Mouse (Mus musculus) midbrain, embryonic 14.5 days (tissue): ENCODE results near the gene Cd101. TPM values are rescaled to one million over a fixed set of nuclear protein-coding genes. Genes with fewer than 3 reads are reported as not detected.

ENCODE experiments used
- ATAC-seq: fragments of 200-750 bp; cut with Nextera tagmentation; 2 replicates; pipeline ENCODE4 v1.8.0; 2017; ENCODE audit warnings: moderate number of reproducible peaks, moderate library complexity; ENCODE audit not compliant: low FRiP score, low TSS enrichment
- DNase-seq: peaks from one replicate; pipeline ENCODE4 v3.0.0-alpha.2; 2015
- H3K27ac ChIP-seq: fragments of 300-500 bp; sonication (generic); replicated peaks from 2 replicates; pipeline ENCODE4 v1.5.1; 2014; ENCODE audit warnings: mild to moderate bottlenecking, low read depth, low read length, moderate library complexity
- H3K27me3 ChIP-seq: fragments of 300-500 bp; sonication (generic); 2 replicates; pipeline ENCODE4 v1.6.1; 2014; ENCODE audit warnings: low read length, control low read depth, mixed read lengths; ENCODE audit not compliant: control insufficient read depth, insufficient read depth
- H3K36me3 ChIP-seq: fragments of 300-500 bp; sonication (generic); 2 replicates; pipeline ENCODE4 v1.6.1; 2014; ENCODE audit warnings: low read length, control low read depth; ENCODE audit not compliant: control insufficient read depth, insufficient read depth
- H3K4me1 ChIP-seq: fragments of 300-500 bp; sonication (generic); 2 replicates; pipeline ENCODE4 v1.6.1; 2014; ENCODE audit warnings: mild to moderate bottlenecking, antibody characterized with exemption, low read length, control low read depth; ENCODE audit not compliant: control insufficient read depth, insufficient read depth
- H3K4me2 ChIP-seq: fragments of 300-500 bp; sonication (generic); 2 replicates; pipeline ENCODE4 v1.6.1; 2014; ENCODE audit warnings: mild to moderate bottlenecking, low read length, moderate library complexity
- H3K4me3 ChIP-seq: fragments of 300-500 bp; sonication (generic); replicated peaks from 2 replicates; pipeline ENCODE4 v1.5.1; 2014; ENCODE audit warnings: low read depth, low read length
- H3K9ac ChIP-seq: fragments of 300-500 bp; sonication (generic); replicated peaks from 2 replicates; pipeline ENCODE4 v1.6.1; 2014; ENCODE audit warnings: mild to moderate bottlenecking, low read length, moderate library complexity
- H3K9me3 ChIP-seq: fragments of 300-500 bp; sonication (generic); 2 replicates; pipeline ENCODE4 v1.6.1; 2016; ENCODE audit warnings: low read length, control low read depth, mixed read lengths; ENCODE audit not compliant: control insufficient read depth
- WGBS: fragments of 180-500 bp; shearing (Covaris S2); extraction: QIAGEN DNeasy Blood & Tissue Kit; methylation state at CpG from one replicate; pipeline ENCODE4 v1.1.7; 2014; 5-methylcytosine and 5-hydroxymethylcytosine counted together
- polyA plus RNA-seq: library from polyadenylated mRNA; unstranded; fragments of >200 nt; fragmentation: Nextera tagmentation; extraction: Ambion mirVana; gene quantifications from 2 replicates; pipeline ENCODE4 v1.2.1, GENCODE M21; 2014

Gene Cd101
- polyA plus RNA-seq, 1 experiment from 2014 or later, result not detected

DNA sequence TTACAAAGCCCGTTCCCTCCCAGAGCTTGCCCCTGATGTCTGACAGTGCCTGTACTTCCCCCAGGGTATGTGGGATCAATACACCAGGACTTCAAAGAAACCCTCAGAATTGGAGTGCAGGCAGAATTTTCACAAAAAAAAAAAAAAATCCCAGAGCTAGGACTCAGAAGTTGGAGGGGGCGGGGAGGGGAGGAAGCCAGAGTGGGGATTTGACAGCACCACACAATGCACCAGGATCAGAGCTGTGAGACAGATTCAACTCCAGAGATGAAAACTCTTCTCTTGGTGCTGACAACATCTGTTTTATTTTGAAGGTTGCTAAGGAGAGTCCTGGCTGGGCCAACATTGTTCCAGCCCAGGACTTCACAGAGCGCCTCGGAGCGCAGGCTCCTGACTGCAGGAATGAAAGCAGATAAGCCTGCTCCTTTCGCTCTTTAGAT lies 41.5 kb upstream of the Cd101 start:
- H3K27me3 ChIP-seq, result no peaks in the 10 kb centered on the region
- H3K4me3 ChIP-seq, result no peak overlapping the region
- WGBS, result 8% methylated on average over 6 of the region's 6 CpGs
- no peak overlapping the region for H3K9ac ChIP-seq
- no peaks in the 10 kb centered on the region for H3K9me3 ChIP-seq
- H3K4me2 ChIP-seq, result no peak overlapping the region
- ATAC-seq (peak; percentile 80), DNase-seq (peak; percentile 81)
- H3K36me3 ChIP-seq, result peaks cover under 1% of the 10 kb centered on the region
- H3K27ac ChIP-seq, result peak overlapping the region; percentile 85
- peaks cover 53% of the 10 kb centered on the region for H3K4me1 ChIP-seq

DNA sequence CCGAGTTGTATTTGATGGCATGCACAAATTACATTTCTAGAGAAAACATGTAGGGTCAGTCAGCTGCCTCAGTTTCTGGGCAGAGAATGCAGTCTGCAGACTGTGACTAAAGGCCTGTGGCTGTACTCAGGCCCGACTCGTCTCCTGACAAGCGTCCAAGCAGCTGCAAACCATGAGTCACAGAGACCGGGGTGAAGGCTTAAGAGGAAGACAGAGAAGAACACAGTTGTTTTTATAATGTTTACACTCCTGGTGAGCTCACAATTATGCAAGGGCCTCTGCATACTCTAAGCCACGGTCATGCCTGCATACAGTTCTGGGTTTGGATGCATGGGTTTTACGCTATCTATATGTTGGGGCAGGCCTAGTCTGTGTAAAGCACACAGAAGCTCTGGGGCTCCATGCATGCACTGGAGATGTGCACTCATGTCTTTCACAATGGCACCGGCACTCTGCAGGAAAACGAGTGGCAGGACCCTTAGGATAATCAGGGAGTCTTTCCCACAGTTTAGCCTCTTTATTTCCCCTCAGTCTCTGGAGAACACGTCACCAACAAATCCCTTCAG lies 41.0 kb upstream of the Cd101 start:
- peaks cover 53% of the 10 kb centered on the region for H3K4me1 ChIP-seq
- peak overlapping the region; percentile 85 for H3K27ac ChIP-seq
- WGBS, result 11% methylated on average over 10 of the region's 10 CpGs
- ATAC-seq (no peak), DNase-seq (peak; percentile 39)
- no peaks in the 10 kb centered on the region for H3K9me3 ChIP-seq
- no peak overlapping the region for H3K4me3 ChIP-seq
- H3K27me3 ChIP-seq, result no peaks in the 10 kb centered on the region
- H3K4me2 ChIP-seq, result no peak overlapping the region
- H3K9ac ChIP-seq, result 0 out of 2 replicates have a peak overlapping the region, but pooled peaks have one; percentile 16
- no peaks in the 10 kb centered on the region; the same call in none of the 2 replicates for H3K36me3 ChIP-seq

DNA sequence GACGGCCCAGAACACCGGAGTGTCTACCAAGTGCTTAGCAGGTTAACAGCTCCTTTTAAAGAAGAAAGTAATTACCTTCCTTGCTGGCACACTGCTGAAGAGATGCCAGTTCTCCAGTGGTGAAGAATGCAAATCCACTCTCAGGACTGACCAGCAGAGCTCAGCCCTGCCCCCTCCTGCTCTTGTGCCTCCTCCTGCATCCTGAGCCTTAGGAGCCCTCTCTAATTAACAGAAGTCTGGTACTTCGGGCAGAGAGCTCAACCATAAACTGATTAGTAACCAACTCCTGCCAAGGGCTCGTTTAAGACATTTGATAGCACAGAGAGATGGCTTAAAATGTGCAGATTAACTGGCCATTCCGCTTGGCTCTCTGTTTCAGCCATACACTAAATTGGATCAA lies 39.3 kb upstream of the Cd101 start:
- H3K9ac ChIP-seq, result no peak overlapping the region
- no peak overlapping the region for H3K4me3 ChIP-seq
- peak; percentile 22 for DNase-seq
- no peaks in the 10 kb centered on the region; the same call in 1 of the 2 replicates for H3K36me3 ChIP-seq
- ATAC-seq, result no peak
- peaks cover 53% of the 10 kb centered on the region for H3K4me1 ChIP-seq
- H3K27ac ChIP-seq, result no peak overlapping the region
- no peaks in the 10 kb centered on the region for H3K9me3 ChIP-seq
- 47% methylated on average over 5 of the region's 5 CpGs for WGBS
- no peak overlapping the region for H3K4me2 ChIP-seq
- H3K27me3 ChIP-seq, result no peaks in the 10 kb centered on the region

- H3K9me3 ChIP-seq, result no peaks in the 10 kb centered on the region
- ATAC-seq (no peak), DNase-seq (no peak)
- WGBS, result 82% methylated on average over 6 of the region's 6 CpGs
- H3K9ac ChIP-seq, result no peak overlapping the region
- peaks cover 36% of the 10 kb centered on the region for H3K4me1 ChIP-seq
- no peaks in the 10 kb centered on the region for H3K36me3 ChIP-seq
- H3K27me3 ChIP-seq, result no peaks in the 10 kb centered on the region
- no peak overlapping the region for H3K4me2 ChIP-seq
- H3K4me3 ChIP-seq, result no peak overlapping the region
- H3K27ac ChIP-seq, result no peak overlapping the region
These were observed 36.8 kb upstream of the Cd101 start for GRCm38 (mm10) chr3:101066175-101066574.

DNA sequence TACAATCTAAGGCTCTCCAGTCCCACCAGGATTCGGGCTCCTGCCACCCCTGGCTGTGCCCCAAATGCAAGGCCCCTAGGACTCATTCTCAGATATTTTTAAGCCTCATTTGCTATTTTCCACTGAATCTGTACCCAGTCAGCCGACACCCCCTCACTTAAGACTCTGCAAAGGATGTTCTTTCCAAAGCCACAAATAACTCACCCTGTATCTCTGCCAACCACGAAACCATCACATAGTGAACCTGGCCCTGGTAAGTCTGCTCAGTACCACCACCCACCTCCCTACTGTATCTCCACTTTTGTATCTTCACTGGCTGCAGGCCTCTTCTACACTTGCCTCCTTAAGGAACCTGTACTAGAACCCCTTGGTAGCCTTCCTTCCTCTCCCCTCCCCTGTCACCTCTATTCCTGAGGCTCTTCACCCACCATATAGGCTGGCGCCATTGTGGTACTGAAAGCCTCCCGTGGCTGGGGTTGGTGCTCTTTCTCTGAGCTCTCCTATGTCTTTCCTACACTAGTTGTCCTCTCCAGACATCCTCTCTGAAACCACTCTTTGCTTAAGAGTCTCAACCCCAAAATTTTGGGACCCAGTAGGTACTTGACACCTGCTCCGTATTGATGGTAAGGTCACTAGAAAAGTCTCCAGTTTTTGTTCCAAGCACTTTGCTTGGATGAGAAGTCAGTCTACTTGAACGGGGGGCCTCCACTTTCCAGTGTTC lies 32.7 kb upstream of the Cd101 start:
- Histone ChIP-seq H3K4me2 (no peak overlapping the region), H3K4me1 (no peaks in the 10 kb centered on the region), H3K27ac (no peak overlapping the region), H3K9me3 (no peaks in the 10 kb centered on the region), H3K9ac (no peak overlapping the region), H3K27me3 (no peaks in the 10 kb centered on the region), H3K4me3 (no peak overlapping the region), H3K36me3 (peaks cover 7% of the 10 kb centered on the region; the same call in 1 of the 2 replicates)
- WGBS, result 94% methylated on average over 7 of the region's 7 CpGs
- ATAC-seq (no peak), DNase-seq (no peak)

DNA sequence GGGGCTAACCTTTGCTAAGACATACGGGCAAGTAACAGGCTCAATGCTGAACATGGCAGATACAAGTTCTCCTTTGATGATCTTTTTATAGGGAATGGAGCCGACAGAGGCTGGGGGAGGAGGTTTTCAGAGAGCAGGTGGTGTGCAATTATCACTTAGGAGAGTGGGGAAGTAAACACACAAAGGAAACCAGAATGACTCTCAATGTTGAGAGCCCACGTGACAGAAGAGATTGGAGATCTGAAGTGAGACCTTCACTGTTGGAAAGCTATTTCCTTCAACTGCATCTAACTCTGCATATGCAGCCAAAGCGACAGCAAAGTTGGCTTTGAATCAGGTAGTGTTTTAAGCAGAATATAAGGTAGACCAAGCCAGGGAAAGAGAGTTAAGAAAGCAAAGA lies 29.9 kb upstream of the Cd101 start:
- WGBS, result 89% methylated on average over 4 of the region's 4 CpGs
- DNase-seq, result no peak

DNA sequence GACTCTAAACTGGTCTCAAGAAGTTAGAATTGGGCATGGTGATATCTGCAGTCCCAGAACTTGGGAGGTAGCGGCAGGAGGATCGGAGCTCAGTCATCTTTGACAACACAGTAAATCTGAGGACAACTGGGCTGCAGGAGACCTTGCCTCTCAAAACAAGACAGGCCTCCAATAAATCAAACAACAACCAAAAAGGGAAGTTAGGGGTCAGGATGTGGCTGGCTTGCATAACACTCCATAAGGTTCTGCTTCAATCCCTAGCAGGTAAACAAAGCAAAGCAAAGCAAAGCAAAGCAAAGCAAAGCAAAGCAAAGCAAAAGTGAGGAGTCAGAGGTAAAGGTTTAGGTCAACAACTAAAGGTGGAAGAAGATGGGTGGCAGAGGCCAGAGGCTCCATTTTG lies 28.8 kb upstream of the Cd101 start:
- ATAC-seq (no peak), DNase-seq (no peak)
- H3K27ac ChIP-seq, result no peak overlapping the region
- no peaks in the 10 kb centered on the region for H3K9me3 ChIP-seq
- no peaks in the 10 kb centered on the region for H3K4me1 ChIP-seq
- H3K36me3 ChIP-seq, result peaks cover 17% of the 10 kb centered on the region
- H3K27me3 ChIP-seq, result no peaks in the 10 kb centered on the region
- no peak overlapping the region for H3K4me3 ChIP-seq
- H3K4me2 ChIP-seq, result no peak overlapping the region
- WGBS, result 97% methylated on average over 2 of the region's 2 CpGs
- H3K9ac ChIP-seq, result no peak overlapping the region

More for the DNA sequence above, 29.9 kb upstream of the Cd101 start:
- Histone ChIP-seq H3K27me3 (no peaks in the 10 kb centered on the region), H3K4me2 (no peak overlapping the region), H3K9ac (no peak overlapping the region), H3K9me3 (no peaks in the 10 kb centered on the region), H3K27ac (no peak overlapping the region), H3K4me3 (no peak overlapping the region), H3K4me1 (no peaks in the 10 kb centered on the region), H3K36me3 (peaks cover 17% of the 10 kb centered on the region)
- ATAC-seq, result no peak

GRCm38 (mm10) chr3:101055216-101055615 lies 25.9 kb upstream of the Cd101 start:
- WGBS, result 94% methylated on average over 8 of the region's 8 CpGs
- Histone ChIP-seq H3K36me3 (peaks cover 12% of the 10 kb centered on the region), H3K9me3 (no peaks in the 10 kb centered on the region), H3K4me1 (no peaks in the 10 kb centered on the region), H3K4me3 (no peak overlapping the region), H3K4me2 (no peak overlapping the region), H3K27me3 (no peaks in the 10 kb centered on the region), H3K9ac (no peak overlapping the region), H3K27ac (no peak overlapping the region)
- DNase-seq (no peak), ATAC-seq (no peak)

DNA sequence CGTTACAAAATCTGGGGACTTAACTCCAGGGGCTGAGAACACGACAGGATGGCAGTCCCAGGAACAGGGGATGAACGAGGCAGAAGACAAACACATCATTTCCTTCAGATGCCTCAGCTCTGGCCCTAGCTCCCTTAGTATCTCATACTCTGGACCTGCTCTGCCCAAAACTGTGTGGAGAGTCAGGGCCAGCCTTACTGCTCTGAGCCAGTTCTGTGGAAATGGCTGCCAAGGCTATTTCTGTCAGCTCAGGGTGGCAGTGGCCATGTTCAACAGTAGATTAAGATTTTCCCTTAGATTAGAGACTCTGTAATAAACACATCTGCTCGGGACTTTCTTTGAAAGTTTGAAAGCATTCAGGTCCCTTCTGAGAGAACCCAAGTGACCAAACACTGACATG lies 22.2 kb upstream of the Cd101 start:
- ATAC-seq (no peak), DNase-seq (no peak)
- no peak overlapping the region for H3K9ac ChIP-seq
- peaks cover 15% of the 10 kb centered on the region for H3K36me3 ChIP-seq
- no peak overlapping the region for H3K27ac ChIP-seq
- H3K27me3 ChIP-seq, result no peaks in the 10 kb centered on the region
- no peak overlapping the region for H3K4me3 ChIP-seq
- WGBS, result 81% methylated on average over 4 of the region's 4 CpGs
- H3K9me3 ChIP-seq, result no peaks in the 10 kb centered on the region
- 0 out of 2 replicates have a peak, but pooled peaks cover 4% of the 10 kb centered on the region for H3K4me1 ChIP-seq
- no peak overlapping the region for H3K4me2 ChIP-seq
